Mouse (Mus musculus) liver, embryonic 14.5 days (tissue): Measurements from ENCODE around the gene Fzd4. TPM values are rescaled to one million over a fixed set of nuclear protein-coding genes. Genes with fewer than 3 reads are reported as not detected.

Experiments used
- ATAC-seq: fragments of 200-750 bp; cut with Nextera tagmentation; 2 replicates; pipeline ENCODE4 v1.8.0; 2017; ENCODE audit warnings: moderate number of reproducible peaks, mild to moderate bottlenecking, moderate library complexity; ENCODE audit not compliant: insufficient read depth
- DNase-seq, 3 experiments: peaks; one replicate each; pipeline ENCODE4 v3.0.0-alpha.2; 2012 to 2013; ENCODE audit warnings: low read depth in 3 of 3, low spot score in 3 of 3
- H3K27ac ChIP-seq: fragments of 300-500 bp; sonication (generic); 2 replicates; pipeline ENCODE4 v1.5.1; 2014; ENCODE audit warnings: moderate library complexity, mild to moderate bottlenecking, control low read depth, inconsistent platforms
- H3K27me3 ChIP-seq: fragments of 300-500 bp; sonication (generic); 2 replicates; pipeline ENCODE4 v1.6.1; 2014; ENCODE audit warnings: mild to moderate bottlenecking, low read length, moderate library complexity; ENCODE audit not compliant: control insufficient read depth, insufficient read depth
- H3K36me3 ChIP-seq: fragments of 300-500 bp; sonication (generic); replicated peaks from 2 replicates; pipeline ENCODE4 v1.6.1; 2014; ENCODE audit warnings: low read depth; ENCODE audit not compliant: control insufficient read depth, insufficient read depth
- H3K4me1 ChIP-seq, 2 experiments: fragments of 200-500 bp in 1 of 2; fragments of 300-500 bp in 1 of 2; sonication (generic) in 1 of 2; replicated peaks; 2 replicates each; pipeline ENCODE4 v1.6.1; 2012 to 2014; ENCODE audit warnings: antibody characterized with exemption in 1 of 2, inconsistent platforms in 1 of 2, low read length in 1 of 2; ENCODE audit not compliant: control insufficient read depth in 2 of 2, insufficient read depth in 2 of 2
- H3K4me2 ChIP-seq: fragments of 300-500 bp; sonication (generic); 2 replicates; pipeline ENCODE4 v1.6.1; 2014; ENCODE audit warnings: low read depth, mild to moderate bottlenecking, control low read depth, moderate library complexity
- H3K4me3 ChIP-seq, 2 experiments: fragments of 200-500 bp in 1 of 2; fragments of 300-500 bp in 1 of 2; sonication (generic) in 1 of 2; 2 replicates each; pipeline ENCODE4 v1.5.1; 2012 to 2014; ENCODE audit warnings: low read depth in 2 of 2, low read length in 2 of 2, mild to moderate bottlenecking in 2 of 2, control low read depth in 1 of 2, inconsistent platforms in 1 of 2, moderate library complexity in 1 of 2; ENCODE audit not compliant: insufficient read depth in 1 of 2
- H3K9ac ChIP-seq: fragments of 300-500 bp; sonication (generic); replicated peaks from 2 replicates; pipeline ENCODE4 v1.6.1; 2014; ENCODE audit warnings: mild to moderate bottlenecking, control low read depth, moderate library complexity
- H3K9me3 ChIP-seq: fragments of 300-500 bp; sonication (generic); 2 replicates; pipeline ENCODE4 v1.6.1; 2016; ENCODE audit warnings: low read length, mixed read lengths; ENCODE audit not compliant: control insufficient read depth
- CTCF ChIP-seq: IDR thresholded peaks from 2 replicates; pipeline ENCODE4 v1.5.1; 2016; ENCODE audit warnings: antibody characterized with exemption, low read depth, control low read depth
- EP300 ChIP-seq: IDR thresholded peaks from 2 replicates; pipeline ENCODE4 v1.6.1; 2016; ENCODE audit warnings: antibody characterized with exemption, low read depth
- WGBS: fragments of 180-500 bp; shearing (Covaris S2); extraction: QIAGEN DNeasy Blood & Tissue Kit; methylation state at CpG from one replicate; pipeline ENCODE4 v1.1.7; 2014; ENCODE audit not compliant: insufficient replicate concordance; 5-methylcytosine and 5-hydroxymethylcytosine counted together
- polyA plus RNA-seq, 2 experiments: library from polyadenylated mRNA; depleted of rRNA in 1 of 2; stranded (reverse) in 1 of 2; unstranded in 1 of 2; fragments of >200 nt; fragmentation: Nextera tagmentation in 1 of 2; extraction: Ambion mirVana in 1 of 2; gene quantifications; 2 replicates each; pipeline versions ENCODE4 v1.2.1 to v1.2.3; 2012 to 2014

Fzd4 gene
- polyA plus RNA-seq, 2 experiments, result 2.0 TPM

DNA sequence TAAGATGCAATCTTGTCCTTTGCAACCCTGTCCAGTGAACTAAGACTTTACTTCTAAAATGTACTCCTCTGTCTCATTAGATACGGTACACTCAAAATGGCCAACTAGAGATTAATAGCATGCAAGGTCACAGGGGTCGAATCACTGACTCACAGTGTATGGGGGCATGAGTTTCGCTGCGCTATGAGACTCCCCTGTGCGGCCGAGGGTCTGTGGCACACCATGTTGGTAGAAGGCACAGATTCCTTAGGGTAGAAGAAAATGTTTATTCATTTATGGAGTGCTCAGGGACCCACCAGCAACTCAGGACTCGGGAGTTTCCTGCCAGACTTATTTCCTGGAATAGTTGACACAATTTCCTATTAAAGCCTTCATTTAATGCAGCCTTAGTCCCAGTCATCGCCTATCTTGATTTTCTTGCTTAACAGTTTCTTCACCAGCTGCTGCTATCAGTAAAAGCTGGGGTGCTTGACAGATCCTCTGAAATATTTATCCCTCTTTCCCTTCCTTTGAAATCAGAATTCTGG lies 14.0 kb downstream of the Fzd4 start:
- TF ChIP-seq EP300 (no peak), CTCF (no peak)
- Histone ChIP-seq H3K36me3 (no peaks in the 10 kb centered on the region), H3K4me3 (no peak overlapping the region), H3K4me2 (no peak overlapping the region), H3K9me3 (no peaks in the 10 kb centered on the region), H3K4me1 (peaks cover 0 to 9% of the 10 kb centered on the region in 2 experiments; a peak in 2 of 4 replicates), H3K27me3 (no peaks in the 10 kb centered on the region; the same call in 1 of the 2 replicates), H3K27ac (no peak overlapping the region), H3K9ac (no peak overlapping the region)
- ATAC-seq (no peak), DNase-seq (no peak)
- WGBS, result 58% methylated on average over 8 of the region's 8 CpGs

DNA sequence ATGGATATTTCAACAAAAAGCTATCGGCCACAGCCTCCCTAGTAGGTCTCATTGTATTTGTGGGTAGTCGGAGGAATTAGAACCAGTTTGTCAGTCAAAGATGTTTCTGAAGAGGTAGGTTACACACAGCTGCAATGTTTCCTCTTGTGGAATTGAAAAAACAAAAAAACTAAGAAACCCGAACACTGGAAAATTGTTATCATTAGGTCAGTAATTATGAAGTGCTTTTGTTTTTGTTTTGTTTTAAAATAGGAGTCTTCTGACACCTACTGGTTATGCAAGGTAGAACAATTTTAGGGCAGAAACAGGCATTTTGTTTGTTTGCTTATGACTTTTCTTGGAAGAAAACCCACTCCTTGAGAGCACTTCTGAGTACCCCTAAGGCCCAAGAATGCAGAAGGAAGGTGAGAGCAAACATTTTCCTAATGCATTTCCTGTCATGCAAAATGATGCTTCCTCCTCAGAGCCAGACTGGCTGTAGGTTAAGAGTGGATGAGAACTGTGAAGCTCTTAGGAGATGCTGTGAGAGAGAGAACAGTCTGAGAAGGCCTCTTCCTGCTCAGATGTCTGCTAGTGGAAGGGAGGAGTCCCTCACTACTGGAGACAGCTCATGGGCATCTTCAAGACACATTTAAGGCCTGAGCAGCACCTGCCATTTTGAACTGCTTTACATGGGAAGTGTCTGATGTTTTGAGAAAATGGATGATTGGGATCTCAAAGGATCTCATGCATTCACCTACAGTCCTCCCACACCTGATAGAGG lies 14.9 kb downstream of the Fzd4 start:
- WGBS, result 30% methylated on average over 3 of the region's 3 CpGs
- Histone ChIP-seq H3K9ac (no peak overlapping the region), H3K4me2 (no peak overlapping the region), H3K27me3 (no peaks in the 10 kb centered on the region), H3K27ac (no peak overlapping the region), H3K9me3 (no peaks in the 10 kb centered on the region), H3K4me1 (peaks cover 0 to 12% of the 10 kb centered on the region in 2 experiments; a peak in 2 of 4 replicates), H3K4me3 (no peak overlapping the region), H3K36me3 (no peaks in the 10 kb centered on the region)
- ATAC-seq (no peak), DNase-seq (no peak)
- TF ChIP-seq EP300, result no peak
- TF ChIP-seq CTCF, result peak; percentile 33; the same call in 1 of the 2 replicates

DNA sequence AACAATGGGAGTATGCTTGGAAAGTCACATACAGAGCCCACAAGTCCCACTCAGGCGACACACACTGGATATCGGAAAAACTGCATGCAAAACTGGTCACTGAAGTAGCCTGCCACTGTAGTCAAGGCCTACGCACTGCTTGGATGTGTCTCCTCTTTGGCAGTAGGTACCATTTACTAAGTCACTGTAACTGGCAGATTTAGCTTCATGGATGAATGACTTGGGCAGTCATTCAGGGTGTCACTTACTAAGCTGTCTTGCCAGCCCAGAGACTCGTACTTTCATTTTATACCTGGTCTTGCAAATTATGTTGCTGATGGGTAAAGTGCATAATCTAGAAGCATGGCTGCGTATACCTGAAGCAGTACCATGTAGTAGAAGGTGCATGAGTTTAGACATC lies 17.1 kb downstream of the Fzd4 start:
- 72% methylated on average over 5 of the region's 5 CpGs for WGBS
- no peak for TF ChIP-seq EP300
- no peak for TF ChIP-seq CTCF
- Histone ChIP-seq H3K4me1 (peaks cover 0 to 10% of the 10 kb centered on the region in 2 experiments; a peak in 2 of 4 replicates), H3K4me3 (no peak overlapping the region), H3K27ac (no peak overlapping the region), H3K27me3 (no peaks in the 10 kb centered on the region), H3K9me3 (no peaks in the 10 kb centered on the region), H3K9ac (no peak overlapping the region), H3K36me3 (no peaks in the 10 kb centered on the region), H3K4me2 (no peak overlapping the region)
- no peak for DNase-seq
- no peak for ATAC-seq

DNA sequence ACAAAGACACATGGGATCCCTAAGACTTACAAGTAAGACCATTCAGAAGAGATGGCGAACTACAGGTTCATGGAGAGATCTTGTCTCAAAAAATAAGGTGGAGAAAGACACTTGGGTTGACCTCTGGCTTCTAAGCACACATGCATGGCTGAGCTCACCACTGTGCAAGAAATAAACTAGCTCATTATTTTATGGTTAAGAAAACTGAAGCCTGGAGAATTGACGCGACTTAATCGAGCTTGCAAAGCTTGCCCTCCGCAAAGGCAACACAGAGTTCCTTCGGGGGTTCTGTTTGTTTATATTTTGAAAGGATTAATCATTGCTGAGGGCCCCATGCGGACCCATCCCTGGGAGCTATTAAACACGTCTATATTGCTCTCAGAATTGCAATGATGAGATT lies 18.5 kb downstream of the Fzd4 start:
- no peaks in the 10 kb centered on the region for H3K9me3 ChIP-seq
- DNase-seq (no peak), ATAC-seq (no peak)
- H3K9ac ChIP-seq, result no peak overlapping the region
- TF ChIP-seq EP300, result no peak
- TF ChIP-seq CTCF, result no peak
- no peaks in the 10 kb centered on the region for H3K36me3 ChIP-seq
- H3K27me3 ChIP-seq, result no peaks in the 10 kb centered on the region
- H3K4me1 ChIP-seq, result peaks cover 0 to 10% of the 10 kb centered on the region in 2 experiments; a peak in 2 of 4 replicates
- no peak overlapping the region for H3K27ac ChIP-seq
- no peak overlapping the region for H3K4me2 ChIP-seq
- WGBS, result 46% methylated on average over 8 of the region's 8 CpGs
- no peak overlapping the region for H3K4me3 ChIP-seq

DNA sequence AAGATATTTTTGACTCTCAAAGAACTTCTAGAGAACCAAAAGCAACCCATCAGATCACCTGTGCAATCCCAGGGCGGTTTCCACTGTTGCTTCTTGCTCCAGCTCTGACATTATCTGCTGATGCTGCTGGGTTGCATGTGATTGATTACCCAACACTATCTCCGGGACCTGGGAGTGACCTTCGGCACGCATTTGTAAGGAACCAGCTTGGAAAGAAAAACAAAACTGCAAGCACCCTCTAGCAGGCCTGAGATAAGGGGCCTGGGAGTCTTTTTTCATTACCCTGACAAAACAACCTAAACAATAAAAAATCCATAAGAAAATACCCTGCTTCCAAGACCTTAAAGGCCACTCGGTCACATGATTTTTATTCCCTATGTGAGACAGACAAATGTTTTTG lies 19.0 kb downstream of the Fzd4 start:
- no peaks in the 10 kb centered on the region for H3K9me3 ChIP-seq
- no peak overlapping the region for H3K4me2 ChIP-seq
- no peak overlapping the region for H3K9ac ChIP-seq
- DNase-seq (peak in 1 of 3 experiments; percentile 27), ATAC-seq (peak; percentile 45; the same call in 1 of the 2 replicates)
- no peak for TF ChIP-seq EP300
- no peaks in the 10 kb centered on the region for H3K36me3 ChIP-seq
- peaks cover 0 to 5% of the 10 kb centered on the region in 2 experiments; a peak in 2 of 4 replicates for H3K4me1 ChIP-seq
- no peak overlapping the region for H3K27ac ChIP-seq
- no peak overlapping the region for H3K4me3 ChIP-seq
- 18% methylated on average over 5 of the region's 5 CpGs for WGBS
- H3K27me3 ChIP-seq, result no peaks in the 10 kb centered on the region
